Mouse (Mus musculus) hindbrain, embryonic 11.5 days (tissue): ENCODE measurements at regions not wholly inside any gene's neighbourhood (a gene's known extent, or its start where the extent isn't known, plus 50 kb on each side); places are given as distances from the start of the nearest gene placed in this dataset.

ENCODE experiments used
- ATAC-seq: fragments of 200-750 bp; cut with Nextera tagmentation; 2 replicates; pipeline ENCODE4 v1.8.0; 2017; ENCODE audit warnings: mild to moderate bottlenecking, moderate TSS enrichment, moderate library complexity; ENCODE audit not compliant: low FRiP score
- DNase-seq: peaks from one replicate; pipeline ENCODE4 v3.0.0-alpha.2; 2015; ENCODE audit warnings: low spot score
- H3K27ac ChIP-seq: fragments of 300-500 bp; sonication (generic); 2 replicates; pipeline ENCODE4 v1.5.1; 2014; ENCODE audit warnings: mild to moderate bottlenecking, low read depth, low read length
- H3K27me3 ChIP-seq: fragments of 300-500 bp; sonication (generic); 2 replicates; pipeline ENCODE4 v1.6.1; 2014; ENCODE audit warnings: mild to moderate bottlenecking, low read length, moderate library complexity, mixed read lengths; ENCODE audit not compliant: control insufficient read depth, insufficient read depth
- H3K36me3 ChIP-seq: fragments of 300-500 bp; sonication (generic); 2 replicates; pipeline ENCODE4 v1.6.1; 2014; ENCODE audit warnings: mild to moderate bottlenecking, low read length, moderate library complexity, mixed read lengths; ENCODE audit not compliant: control insufficient read depth, insufficient read depth
- H3K4me1 ChIP-seq: fragments of 300-500 bp; sonication (generic); replicated peaks from 2 replicates; pipeline ENCODE4 v1.6.1; 2014; ENCODE audit warnings: low read length, mixed read lengths; ENCODE audit not compliant: control insufficient read depth, insufficient read depth
- H3K4me2 ChIP-seq: fragments of 300-500 bp; sonication (generic); replicated peaks from 2 replicates; pipeline ENCODE4 v1.6.1; 2014; ENCODE audit warnings: mild to moderate bottlenecking, low read depth, low read length
- H3K4me3 ChIP-seq: fragments of 300-500 bp; sonication (generic); 2 replicates; pipeline ENCODE4 v1.5.1; 2014; ENCODE audit warnings: low read depth, low read length
- H3K9ac ChIP-seq: fragments of 300-500 bp; sonication (generic); 2 replicates; pipeline ENCODE4 v1.6.1; 2014; ENCODE audit warnings: low read depth, low read length
- H3K9me3 ChIP-seq: fragments of 300-500 bp; sonication (generic); 2 replicates; pipeline ENCODE4 v1.6.1; 2016; ENCODE audit warnings: low read length; ENCODE audit not compliant: control insufficient read depth
- WGBS: fragments of 180-500 bp; shearing (Covaris S2); extraction: QIAGEN DNeasy Blood & Tissue Kit; methylation state at CpG from one replicate; pipeline ENCODE4 v1.1.7; 2014; 5-methylcytosine and 5-hydroxymethylcytosine counted together

GRCm38 (mm10) chr2:45793561-45793960, 676.4 kb upstream of the Zeb2 start:
- Histone ChIP-seq H3K4me3 (no peak overlapping the region), H3K27me3 (no peaks in the 10 kb centered on the region), H3K27ac (no peak overlapping the region), H3K4me1 (no peaks in the 10 kb centered on the region; the same call in 1 of the 2 replicates), H3K36me3 (no peaks in the 10 kb centered on the region), H3K4me2 (no peak overlapping the region), H3K9ac (no peak overlapping the region), H3K9me3 (no peaks in the 10 kb centered on the region)
- DNase-seq, result no peak
- 60% methylated on average over 3 of the region's 3 CpGs for WGBS
- ATAC-seq, result 0 out of 2 replicates have a peak, but pooled peaks have one; percentile 45

GRCm38 (mm10) chr2:45789739-45790138, 672.5 kb upstream of the Zeb2 start:
- DNase-seq (peak; percentile 26), ATAC-seq (peak; percentile 62)
- Histone ChIP-seq H3K27me3 (no peaks in the 10 kb centered on the region), H3K4me3 (no peak overlapping the region), H3K36me3 (no peaks in the 10 kb centered on the region), H3K4me1 (no peaks in the 10 kb centered on the region; the same call in 1 of the 2 replicates), H3K4me2 (no peak overlapping the region), H3K9me3 (no peaks in the 10 kb centered on the region), H3K9ac (no peak overlapping the region), H3K27ac (no peak overlapping the region)
- 25% methylated on average over 4 of the region's 4 CpGs for WGBS

- ATAC-seq (no peak), DNase-seq (no peak)
- WGBS, result 62% methylated on average over 16 of the region's 16 CpGs
- Histone ChIP-seq H3K4me2 (no peak overlapping the region), H3K9ac (no peak overlapping the region), H3K36me3 (no peaks in the 10 kb centered on the region), H3K27ac (no peak overlapping the region), H3K9me3 (no peaks in the 10 kb centered on the region), H3K4me3 (no peak overlapping the region), H3K4me1 (no peaks in the 10 kb centered on the region; the same call in 1 of the 2 replicates), H3K27me3 (no peaks in the 10 kb centered on the region)
Observed at GRCm38 (mm10) chr2:45787732-45788390, 670.7 kb upstream of the Zeb2 start.

- Histone ChIP-seq H3K4me2 (no peak overlapping the region), H3K9ac (no peak overlapping the region), H3K4me1 (no peaks in the 10 kb centered on the region; the same call in 1 of the 2 replicates), H3K27me3 (no peaks in the 10 kb centered on the region), H3K36me3 (no peaks in the 10 kb centered on the region), H3K9me3 (no peaks in the 10 kb centered on the region), H3K27ac (no peak overlapping the region), H3K4me3 (no peak overlapping the region)
- 55% methylated on average over 6 of the region's 6 CpGs for WGBS
- ATAC-seq (peak; percentile 55; the same call in 1 of the 2 replicates), DNase-seq (peak; percentile 4)
Observed at GRCm38 (mm10) chr2:45786787-45787186, 669.6 kb upstream of the Zeb2 start.

GRCm38 (mm10) chr2:45785684-45786083, 668.5 kb upstream of the Zeb2 start:
- DNase-seq, result no peak
- Histone ChIP-seq H3K36me3 (no peaks in the 10 kb centered on the region), H3K4me1 (no peaks in the 10 kb centered on the region; the same call in 1 of the 2 replicates), H3K4me2 (no peak overlapping the region), H3K9ac (no peak overlapping the region), H3K9me3 (no peaks in the 10 kb centered on the region), H3K27ac (no peak overlapping the region), H3K4me3 (no peak overlapping the region), H3K27me3 (no peaks in the 10 kb centered on the region)
- no peak for ATAC-seq
- WGBS, result 69% methylated on average over 2 of the region's 2 CpGs

GRCm38 (mm10) chr2:45783634-45784412, 666.6 kb upstream of the Zeb2 start:
- Histone ChIP-seq H3K9ac (no peak overlapping the region), H3K27ac (no peak overlapping the region), H3K27me3 (no peaks in the 10 kb centered on the region), H3K9me3 (no peaks in the 10 kb centered on the region), H3K4me3 (no peak overlapping the region), H3K4me2 (no peak overlapping the region), H3K36me3 (no peaks in the 10 kb centered on the region), H3K4me1 (no peaks in the 10 kb centered on the region)
- WGBS, result 71% methylated on average over 9 of the region's 9 CpGs
- peak; percentile 2 for DNase-seq
- ATAC-seq, result peak; percentile 55; the same call in 1 of the 2 replicates

GRCm38 (mm10) chr2:45777466-45777865, 660.3 kb upstream of the Zeb2 start:
- WGBS, result 88% methylated on average over 7 of the region's 7 CpGs
- no peak for ATAC-seq

GRCm38 (mm10) chr2:45776485-45777135, 659.4 kb upstream of the Zeb2 start:
- Histone ChIP-seq H3K4me2 (no peak overlapping the region; the same call in 1 of the 2 replicates), H3K4me3 (no peak overlapping the region)
- 35% methylated on average over 17 of the region's 17 CpGs for WGBS

More at GRCm38 (mm10) chr2:45777466-45777865, 660.3 kb upstream of the Zeb2 start:
- no peaks in the 10 kb centered on the region for H3K4me1 ChIP-seq
- H3K9me3 ChIP-seq, result no peaks in the 10 kb centered on the region
- no peak overlapping the region for H3K4me3 ChIP-seq
- no peak overlapping the region for H3K4me2 ChIP-seq
- no peaks in the 10 kb centered on the region for H3K36me3 ChIP-seq
- no peak overlapping the region for H3K9ac ChIP-seq
- H3K27me3 ChIP-seq, result no peaks in the 10 kb centered on the region
- H3K27ac ChIP-seq, result no peak overlapping the region
- no peak for DNase-seq

More at GRCm38 (mm10) chr2:45776485-45777135, 659.4 kb upstream of the Zeb2 start:
- Histone ChIP-seq H3K4me1 (no peaks in the 10 kb centered on the region), H3K36me3 (no peaks in the 10 kb centered on the region), H3K9me3 (no peaks in the 10 kb centered on the region), H3K9ac (0 out of 2 replicates have a peak overlapping the region, but pooled peaks have one; percentile 12), H3K27ac (no peak overlapping the region), H3K27me3 (no peaks in the 10 kb centered on the region)
- DNase-seq, result peak; percentile 39
- peak; percentile 57 for ATAC-seq
